Mouse (Mus musculus): Measurements from ENCODE around the gene Osbpl8.
"Not testable (repeated sequence)": the region's sequence is repeated elsewhere in the genome, so short reads cannot be mapped to it uniquely, and the experiment has no call there.

The Osbpl8 gene

DNA sequence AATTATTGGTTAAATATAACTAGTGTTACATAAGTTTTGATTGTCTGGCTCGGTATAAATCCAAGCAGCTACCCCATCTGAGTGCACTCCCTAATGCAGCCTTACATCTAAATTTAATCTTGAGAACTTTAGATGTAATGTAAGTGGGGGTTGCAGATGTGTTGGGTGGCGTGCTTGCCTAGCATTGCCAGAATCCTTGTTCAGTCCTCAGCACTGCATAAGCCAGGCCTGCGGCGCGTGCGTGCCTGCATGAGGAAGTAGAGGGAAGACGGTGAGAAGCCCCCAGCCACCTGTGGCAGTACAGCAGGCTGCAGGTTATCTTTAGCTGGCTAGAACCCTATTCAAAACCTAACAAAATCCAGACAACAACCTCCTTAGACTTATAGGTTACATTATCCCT, 13.5 kb downstream of the Osbpl8 start:
- in situ Hi-C loops (cut with MboI; ENCODE audit: unreplicated experiment in 2 of 2) = loop anchor here in 1 of 2 experiments (10.0 kb wide), 1 partner anchor 47 kb away; no protein-coding TSS in a partner anchor

DNA sequence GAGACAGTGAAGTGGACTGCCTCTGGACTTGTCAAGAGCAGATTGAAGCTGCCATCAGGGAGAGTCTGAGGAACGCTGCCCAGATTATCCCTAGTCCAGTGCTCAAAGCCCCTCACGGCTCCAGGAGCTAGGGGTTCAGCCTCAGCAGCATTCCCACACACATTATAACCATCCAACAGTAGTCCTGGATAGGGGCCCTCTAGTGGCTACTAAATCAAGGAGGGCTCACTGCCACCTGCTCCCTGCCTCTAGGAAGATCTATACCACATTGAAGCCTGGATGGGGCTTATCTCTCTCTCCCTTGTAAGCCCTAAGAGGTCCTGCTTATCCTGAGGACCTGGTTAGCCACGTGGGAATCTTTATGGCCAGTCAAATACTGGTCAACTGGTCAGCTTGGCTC, 16.1 kb downstream of the Osbpl8 start:
- in situ Hi-C loops (cut with MboI; ENCODE audit: unreplicated experiment in 2 of 2) = no loop called here

DNA sequence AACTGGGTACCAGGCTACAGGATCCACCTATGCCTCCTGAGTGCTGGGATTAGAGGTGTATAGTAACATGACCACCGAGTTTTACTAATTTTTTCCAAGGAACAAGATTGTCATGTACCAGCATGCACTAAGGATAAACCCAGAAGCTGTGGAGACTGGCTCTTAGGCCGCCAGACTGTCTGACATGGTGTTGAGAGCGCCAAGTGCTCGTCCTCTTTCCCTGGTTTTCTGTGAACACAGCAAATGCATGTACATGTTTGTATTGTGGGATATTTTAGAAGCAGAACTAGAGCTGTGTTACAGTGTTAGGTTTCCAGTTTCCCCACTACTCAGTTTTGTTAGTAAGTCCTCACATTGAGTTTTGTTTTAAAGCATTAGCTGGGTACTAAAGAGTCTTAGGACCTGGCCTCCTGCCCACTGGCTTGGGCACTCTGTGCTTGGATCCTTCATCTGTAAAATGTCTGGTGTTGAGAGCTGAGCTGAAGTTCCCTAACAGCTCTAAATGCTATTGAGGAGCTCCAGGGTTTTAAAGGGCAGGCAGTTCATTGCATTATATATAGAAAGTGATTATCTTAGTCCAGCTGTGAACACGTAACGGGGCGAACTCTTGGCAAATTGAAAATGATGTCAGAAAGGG, 19.2 kb downstream of the Osbpl8 start:
- in situ Hi-C loops (cut with MboI; ENCODE audit: unreplicated experiment in 2 of 2) = no loop called here

GRCm38 (mm10) chr10:111185574-111186269, 21.2 kb downstream of the Osbpl8 start:
- in situ Hi-C loops (cut with MboI; ENCODE audit: unreplicated experiment in 2 of 2) = no loop called here

- in situ Hi-C loops (cut with MboI; ENCODE audit: unreplicated experiment in 2 of 2) = no loop called here
Measured at GRCm38 (mm10) chr10:111189022-111189555, 24.5 kb downstream of the Osbpl8 start.

DNA sequence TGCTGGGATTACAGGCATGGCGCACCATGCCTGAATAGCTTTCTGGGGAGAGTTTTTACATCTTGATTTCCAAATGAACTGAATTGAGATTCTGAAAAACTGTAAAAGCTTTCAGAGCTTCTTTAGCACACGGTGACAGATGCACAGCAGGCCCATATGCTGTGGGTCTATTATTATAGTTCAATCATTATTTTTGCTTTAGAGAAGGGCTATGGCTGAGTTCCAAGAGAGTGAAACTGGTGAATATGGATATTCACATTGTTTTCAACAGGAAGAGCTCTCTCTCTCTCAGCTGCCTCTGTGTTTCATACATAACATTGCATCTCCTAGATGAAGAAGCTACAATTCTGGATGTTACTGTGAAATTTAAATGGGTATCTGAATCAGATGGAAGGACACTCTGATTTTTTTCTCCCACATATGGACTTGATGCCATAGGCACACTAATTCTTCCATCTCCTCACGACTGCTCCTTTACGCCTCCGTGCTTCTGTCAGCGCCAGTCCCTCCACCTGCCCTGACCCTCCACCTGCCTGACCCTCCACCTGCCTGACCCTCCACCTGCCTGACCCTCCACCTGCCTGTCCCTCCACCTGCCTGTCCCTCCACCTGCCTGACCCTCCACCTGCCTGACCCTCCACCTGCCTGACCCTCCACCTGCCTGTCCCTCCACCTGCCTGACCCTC, 25.7 kb downstream of the Osbpl8 start:
- in situ Hi-C loops (cut with MboI; ENCODE audit: unreplicated experiment in 2 of 2) = no loop called here

DNA sequence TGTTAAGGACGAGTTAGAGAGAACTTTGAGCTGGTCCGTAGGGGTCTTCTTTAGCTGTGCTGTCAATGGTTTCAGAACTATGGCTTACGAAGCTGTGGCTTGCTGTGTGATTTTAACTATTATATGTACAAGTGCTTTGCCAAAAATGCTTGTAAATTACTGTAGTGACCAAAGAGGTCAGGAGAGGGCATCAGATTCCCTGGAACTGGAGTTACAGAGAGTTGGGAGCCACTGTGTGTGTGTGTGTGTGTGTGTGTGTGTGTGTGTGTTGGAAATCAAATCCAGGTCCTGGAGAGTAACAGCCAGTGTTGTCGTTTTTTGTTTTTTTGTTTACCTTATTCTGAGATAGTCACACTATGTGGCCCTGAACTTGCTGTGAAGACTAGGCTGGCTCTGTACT, 29.0 kb downstream of the Osbpl8 start:
- in situ Hi-C loops (cut with MboI; ENCODE audit: unreplicated experiment in 2 of 2) = no loop called here

GRCm38 (mm10) chr10:111196191-111196590, 31.6 kb downstream of the Osbpl8 start:
- in situ Hi-C loops (cut with MboI; ENCODE audit: unreplicated experiment in 2 of 2) = no loop called here

DNA sequence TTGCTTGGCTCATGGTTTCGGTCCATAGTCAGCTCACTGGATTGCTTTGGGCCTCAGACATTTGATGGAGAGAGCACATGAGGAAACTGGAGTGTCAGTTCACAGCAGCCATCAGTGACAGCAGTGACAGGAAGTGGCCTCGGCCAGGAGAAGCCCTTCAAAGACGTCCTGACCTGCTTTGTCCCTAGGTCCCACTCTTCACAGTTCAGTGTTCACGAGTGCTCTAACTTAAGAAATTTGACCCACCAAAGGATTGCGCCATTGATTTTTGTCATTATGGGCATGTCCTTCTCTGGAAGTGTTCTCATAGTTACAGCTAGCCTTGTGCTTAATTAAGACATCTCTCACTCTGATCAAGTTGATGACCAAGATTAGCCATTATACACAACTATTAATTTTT, 34.2 kb downstream of the Osbpl8 start:
- in situ Hi-C loops (cut with MboI; ENCODE audit: unreplicated experiment in 2 of 2) = not testable (repeated sequence)

DNA sequence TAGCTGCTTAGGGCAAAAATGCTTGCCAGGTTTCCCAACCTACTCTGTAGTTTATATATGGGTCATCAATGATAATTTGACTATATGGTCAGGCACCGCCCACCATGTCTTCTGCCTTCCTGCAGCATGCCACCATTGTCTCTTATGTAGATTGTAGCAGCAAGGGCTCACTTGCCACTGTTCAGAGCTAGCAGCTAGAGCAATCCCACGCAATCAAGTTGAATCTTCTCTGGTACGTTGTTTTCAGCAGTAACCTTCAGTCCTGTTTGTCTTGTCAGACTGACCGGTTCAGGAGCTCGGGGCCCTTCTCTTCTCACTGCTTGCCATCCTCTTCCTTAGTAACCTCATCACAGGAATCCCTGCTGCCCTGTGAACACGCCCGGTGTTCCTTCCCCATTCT, 36.6 kb downstream of the Osbpl8 start:
- in situ Hi-C loops (cut with MboI; ENCODE audit: unreplicated experiment in 2 of 2) = loop anchor here (25.0 kb wide), 2 partner anchors 214 to 414 kb away; no protein-coding TSS in a partner anchor

DNA sequence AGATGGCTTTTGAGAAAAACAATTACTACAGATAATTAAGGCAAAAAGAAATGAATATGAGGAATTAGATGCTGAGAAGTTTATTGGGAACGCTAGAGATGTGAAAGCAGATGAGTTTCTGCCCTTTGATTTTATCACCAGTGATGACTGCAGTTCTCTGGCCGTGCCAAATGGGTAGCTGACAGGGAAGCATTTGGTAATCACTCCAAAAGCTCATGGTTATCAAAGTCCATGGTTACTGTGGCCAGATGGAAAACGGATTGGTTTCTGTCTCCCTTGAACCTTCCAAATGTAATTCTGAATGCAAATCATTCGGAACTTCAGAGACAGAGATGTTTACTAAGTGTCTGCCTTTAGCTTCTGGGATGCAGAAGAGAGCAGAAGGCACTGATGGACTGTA, 37.1 kb downstream of the Osbpl8 start:
- in situ Hi-C loops (cut with MboI; ENCODE audit: unreplicated experiment in 2 of 2) = loop anchor here (25.0 kb wide), 2 partner anchors 214 to 414 kb away; no protein-coding TSS in a partner anchor

DNA sequence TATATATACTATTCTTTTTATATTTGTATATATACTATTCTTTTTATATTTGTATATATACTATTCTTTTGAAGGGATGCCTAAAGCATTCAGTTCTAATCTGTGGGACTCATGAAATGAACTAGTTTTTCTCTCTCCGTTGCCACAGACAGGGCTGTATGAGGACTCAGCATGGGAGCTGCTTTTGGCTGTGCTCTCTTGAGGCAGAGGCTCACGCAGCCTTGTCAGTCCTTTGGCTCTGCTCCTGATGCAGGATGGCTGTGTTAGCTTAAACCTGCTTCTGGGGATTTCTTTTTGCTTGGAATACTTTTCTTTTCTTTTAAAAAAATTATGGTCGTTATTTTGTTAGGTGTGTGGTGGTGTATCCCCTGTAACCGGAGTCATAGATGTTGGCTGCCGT, 39.5 kb downstream of the Osbpl8 start:
- in situ Hi-C loops (cut with MboI; ENCODE audit: unreplicated experiment in 2 of 2) = loop anchor here (25.0 kb wide), 2 partner anchors 217 to 417 kb away; no protein-coding TSS in a partner anchor

DNA sequence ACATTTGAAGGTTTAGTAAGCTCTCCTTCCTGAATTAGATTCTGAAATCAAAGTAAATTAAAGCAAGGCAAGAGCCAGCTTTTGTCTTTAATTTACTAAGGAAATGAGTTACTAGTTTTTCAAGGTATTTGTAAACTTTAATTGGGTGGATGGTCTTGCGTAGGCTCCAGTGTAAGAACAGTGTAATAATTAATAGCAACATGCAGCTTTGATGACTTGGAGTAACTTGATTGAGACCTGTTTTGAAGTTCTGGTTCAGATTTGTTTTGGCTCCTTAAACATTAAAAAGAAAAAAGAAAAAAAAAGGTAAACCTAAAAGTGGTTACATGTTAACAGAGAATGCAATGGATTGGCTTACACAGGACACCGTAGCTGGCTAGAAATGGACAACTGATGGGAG, 40.9 kb downstream of the Osbpl8 start:
- in situ Hi-C loops (cut with MboI; ENCODE audit: unreplicated experiment in 2 of 2) = loop anchor here (25.0 kb wide), 2 partner anchors 218 to 418 kb away; no protein-coding TSS in a partner anchor

GRCm38 (mm10) chr10:111207386-111207785, 42.8 kb downstream of the Osbpl8 start:
- in situ Hi-C loops (cut with MboI; ENCODE audit: unreplicated experiment in 2 of 2) = loop anchor here (25.0 kb wide), 2 partner anchors 220 to 420 kb away; no protein-coding TSS in a partner anchor

GRCm38 (mm10) chr10:111214084-111214483, 49.5 kb downstream of the Osbpl8 start:
- in situ Hi-C loops (cut with MboI; ENCODE audit: unreplicated experiment in 2 of 2) = loop anchor here (25.0 kb wide), 2 partner anchors 227 to 427 kb away; no protein-coding TSS in a partner anchor

- in situ Hi-C loops (cut with MboI; ENCODE audit: unreplicated experiment in 2 of 2) = loop anchor here (25.0 kb wide), 2 partner anchors 227 to 427 kb away; no protein-coding TSS in a partner anchor
Measured at GRCm38 (mm10) chr10:111214696-111215095, 50.1 kb downstream of the Osbpl8 start.

GRCm38 (mm10) chr10:111215572-111215971, 51.0 kb downstream of the Osbpl8 start:
- in situ Hi-C loops (cut with MboI; ENCODE audit: unreplicated experiment in 2 of 2) = loop anchor here (25.0 kb wide), 2 partner anchors 228 to 428 kb away; no protein-coding TSS in a partner anchor

DNA sequence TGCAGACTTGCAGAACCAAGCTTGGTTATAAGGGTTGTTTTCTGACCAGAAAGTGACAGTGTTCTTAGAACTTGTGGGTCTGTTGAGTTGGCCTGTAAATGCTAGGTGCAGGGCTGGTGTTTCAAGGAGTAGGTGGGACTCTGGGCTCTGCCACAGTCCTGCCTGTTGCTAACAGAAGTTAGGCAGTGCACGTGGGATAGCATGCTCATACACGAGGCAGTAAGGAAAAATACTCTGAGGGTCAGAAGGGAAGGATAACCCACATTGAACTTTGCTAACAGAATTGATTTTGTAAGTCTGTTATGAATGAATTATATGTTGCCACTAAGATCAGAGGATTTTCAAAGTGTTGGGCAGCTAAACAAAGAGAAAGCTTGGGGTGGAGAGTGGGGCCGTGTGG, 51.6 kb downstream of the Osbpl8 start:
- in situ Hi-C loops (cut with MboI; ENCODE audit: unreplicated experiment in 2 of 2) = loop anchor here (25.0 kb wide), 2 partner anchors 229 to 429 kb away; no protein-coding TSS in a partner anchor

DNA sequence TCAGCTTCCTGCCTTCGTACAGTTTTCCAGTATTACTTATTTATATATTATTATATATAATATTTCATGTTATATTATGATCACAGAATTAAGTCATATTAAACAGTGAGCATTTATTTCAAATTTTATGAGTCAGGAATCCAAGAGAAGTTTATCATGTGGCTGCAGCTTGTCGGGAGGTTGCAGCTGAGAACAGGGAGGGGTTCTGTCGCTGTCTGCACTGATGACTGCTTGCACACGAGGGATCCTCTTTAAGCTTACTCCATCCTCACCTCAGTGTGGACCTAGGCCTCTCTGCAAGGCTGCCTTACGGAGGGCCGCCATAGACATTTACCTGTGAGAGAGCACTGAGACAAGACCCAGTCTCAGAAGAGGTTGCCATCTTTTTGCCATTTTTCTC, 58.0 kb downstream of the Osbpl8 start:
- in situ Hi-C loops (cut with MboI; ENCODE audit: unreplicated experiment in 2 of 2) = loop anchor here (5.0 to 25.0 kb wide), 6 partner anchors 48 to 742 kb away; no protein-coding TSS in a partner anchor

DNA sequence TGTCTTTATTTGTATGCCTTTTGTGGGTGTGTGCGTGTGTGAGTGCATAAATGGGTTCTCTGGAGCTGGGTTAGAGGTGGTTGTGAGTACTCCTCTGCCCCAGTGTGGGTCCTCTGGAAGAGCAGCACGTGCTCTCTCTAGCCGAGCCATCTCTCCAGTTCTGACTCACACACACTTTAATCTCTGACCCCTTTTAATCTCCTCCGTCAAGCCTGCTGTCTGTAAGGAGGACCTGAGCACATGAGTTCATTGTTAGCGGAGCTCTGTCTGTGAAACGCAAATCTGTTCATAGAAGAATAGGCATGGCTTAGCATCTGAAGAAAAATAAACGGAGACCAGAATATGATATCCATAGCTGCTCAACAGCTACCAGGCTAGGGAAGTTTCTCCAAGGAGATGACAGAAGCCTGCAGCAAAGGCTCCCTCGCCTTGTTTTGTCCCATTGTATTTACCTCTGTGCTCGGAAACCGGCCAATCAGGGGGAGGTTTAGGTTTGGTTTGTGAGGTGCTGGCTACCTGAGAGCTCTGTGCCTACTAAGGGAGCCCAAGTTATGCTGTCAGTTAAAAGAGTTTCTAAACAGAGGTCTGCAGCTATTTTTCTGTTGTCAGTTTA, 58.8 kb downstream of the Osbpl8 start:
- in situ Hi-C loops (cut with MboI; ENCODE audit: unreplicated experiment in 2 of 2) = loop anchor here (5.0 to 25.0 kb wide), 6 partner anchors 49 to 741 kb away; no protein-coding TSS in a partner anchor

Measured in v-Abl transformed pro-B cells (cell line).